Mouse (Mus musculus) kidney, postnatal 25 days (tissue): ENCODE results near the gene Gna12.

Experiments used
- DNase-seq, 2 experiments: peaks; one replicate each; pipeline ENCODE4 v3.0.0; 2021; ENCODE audit warnings: mixed read lengths in 2 of 2

Gna12 gene

GRCm38 (mm10) chr5:140795176-140795575, 35.1 kb downstream of the Gna12 start:
- DNase-seq: no peak

GRCm38 (mm10) chr5:140794753-140795152, 35.5 kb downstream of the Gna12 start:
- DNase-seq: peak in 1 of 2 experiments; percentile 41

GRCm38 (mm10) chr5:140792233-140792632, 38.0 kb downstream of the Gna12 start:
- DNase-seq: no peak

- peak; percentile 62 to 67 for DNase-seq
Observed at GRCm38 (mm10) chr5:140790937-140791877, 39.0 kb downstream of the Gna12 start.

- no peak for DNase-seq
Observed at GRCm38 (mm10) chr5:140790392-140790791, 39.8 kb downstream of the Gna12 start.

GRCm38 (mm10) chr5:140789561-140789960, 40.7 kb downstream of the Gna12 start:
- no peak for DNase-seq

GRCm38 (mm10) chr5:140785240-140785872, 44.9 kb downstream of the Gna12 start:
- DNase-seq: no peak

- DNase-seq: no peak
Observed at GRCm38 (mm10) chr5:140784288-140784687, 45.9 kb downstream of the Gna12 start.

GRCm38 (mm10) chr5:140783577-140783976, 46.7 kb downstream of the Gna12 start:
- no peak for DNase-seq

- DNase-seq: peak; percentile 43 to 68
Observed at GRCm38 (mm10) chr5:140781886-140782572, 48.2 kb downstream of the Gna12 start.

- no peak for DNase-seq
Observed at GRCm38 (mm10) chr5:140781122-140781521, 49.1 kb downstream of the Gna12 start.

- peak in 1 of 2 experiments; percentile 18 for DNase-seq
Observed at GRCm38 (mm10) chr5:140776968-140777367, 53.3 kb downstream of the Gna12 start.

GRCm38 (mm10) chr5:140775111-140775510, 55.1 kb downstream of the Gna12 start:
- no peak for DNase-seq

GRCm38 (mm10) chr5:140772158-140772557, 58.1 kb downstream of the Gna12 start:
- DNase-seq: no peak

- no peak for DNase-seq
Observed at GRCm38 (mm10) chr5:140771612-140772011, 58.6 kb downstream of the Gna12 start.

- no peak for DNase-seq
Observed at GRCm38 (mm10) chr5:140768333-140768732, 61.9 kb downstream of the Gna12 start.

- peak; percentile 91 to 95 for DNase-seq
Observed at GRCm38 (mm10) chr5:140767704-140768141, 62.5 kb downstream of the Gna12 start.

GRCm38 (mm10) chr5:140766566-140766965, 63.7 kb downstream of the Gna12 start:
- DNase-seq: no peak

- DNase-seq: peak in 1 of 2 experiments; percentile 71
Observed at GRCm38 (mm10) chr5:140764921-140765613, 65.2 kb downstream of the Gna12 start.

GRCm38 (mm10) chr5:140762540-140762939, 67.7 kb downstream of the Gna12 start:
- DNase-seq: no peak

GRCm38 (mm10) chr5:140758864-140759263, 71.4 kb downstream of the Gna12 start:
- DNase-seq: no peak

- no peak for DNase-seq
Observed at GRCm38 (mm10) chr5:140753223-140753622, 77.0 kb downstream of the Gna12 start.

GRCm38 (mm10) chr5:140752639-140753038, 77.6 kb downstream of the Gna12 start:
- DNase-seq: no peak
